Mouse (Mus musculus): ENCODE measurements at regions not wholly inside any gene's neighbourhood (a gene's known extent, or its start where the extent isn't known, plus 50 kb on each side); places are given as distances from the start of the nearest gene placed in this dataset.

GRCm38 (mm10) chr3:6681411-6681810 is 61.2 kb upstream of the 1700008P02Rik start:
- no peak for DNase-seq (ENCODE audit: low spot score)

GRCm38 (mm10) chr3:6676382-6676781 is 56.1 kb upstream of the 1700008P02Rik start:
- DNase-seq (ENCODE audit: low spot score) = no peak

GRCm38 (mm10) chr3:6675354-6675753 is 55.1 kb upstream of the 1700008P02Rik start:
- DNase-seq (ENCODE audit: low spot score) = peak; percentile 26
